Mouse (Mus musculus) gastrocnemius, adult 2 months (tissue): ENCODE data around the gene Slc22a15. TPM values are rescaled to one million over a fixed set of nuclear protein-coding genes. Genes with fewer than 3 reads are reported as not detected.

Experiments used
- DNase-seq: peaks from one replicate; pipeline ENCODE4 v3.0.0; 2022
- H3K27ac ChIP-seq: fragments of 200-600 bp; 2 replicates; pipeline ENCODE4 v1.8.1; 2022; ENCODE audit warnings: mild to moderate bottlenecking
- H3K4me3 ChIP-seq: fragments of 200-600 bp; 2 replicates; pipeline ENCODE4 v1.8.1; 2022; ENCODE audit warnings: mild to moderate bottlenecking, moderate library complexity
- CTCF ChIP-seq: fragments of 200-600 bp; IDR thresholded peaks from 2 replicates; pipeline ENCODE4 v1.8.1; 2022; ENCODE audit warnings: antibody characterized with exemption, mild to moderate bottlenecking, moderate library complexity
- intact Hi-C: fragments of 180-260 bp; cut with DNase I; formaldehyde crosslinking; loops from one replicate; pipeline ENCODE4 v1.15.1; 2025
- total RNA-seq, 2 experiments: library from RNA; stranded (reverse); gene quantifications; 2 replicates each; pipeline ENCODE4 v1.2.3; 2021

The Slc22a15 gene
- total RNA-seq, 2 experiments from 2014 or later = 0.41 to 0.98 TPM

DNA sequence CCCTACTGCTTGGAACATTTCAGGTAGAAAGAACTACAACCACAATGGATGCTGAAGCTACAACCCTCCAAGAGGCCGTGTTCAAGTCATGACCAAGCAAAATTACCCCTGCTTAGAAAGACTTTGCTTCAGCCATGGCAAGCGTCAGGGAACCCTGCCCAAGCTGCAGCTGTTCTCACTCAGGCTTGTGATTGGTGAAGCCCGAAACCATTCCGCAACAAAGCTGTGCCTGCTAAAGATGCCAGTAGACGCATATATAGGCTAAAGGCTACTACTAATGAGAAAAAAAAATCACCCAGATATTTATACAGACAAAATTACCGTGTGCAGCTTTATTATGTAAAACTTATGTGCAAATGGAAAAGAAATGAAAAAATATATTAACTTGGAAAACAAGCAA lies 12.2 kb downstream of the Slc22a15 start:
- no peak overlapping the region for H3K4me3 ChIP-seq
- intact Hi-C loops = no loop called here
- no peak overlapping the region for H3K27ac ChIP-seq
- no peak for TF ChIP-seq CTCF
- DNase-seq = peak; percentile 29

DNA sequence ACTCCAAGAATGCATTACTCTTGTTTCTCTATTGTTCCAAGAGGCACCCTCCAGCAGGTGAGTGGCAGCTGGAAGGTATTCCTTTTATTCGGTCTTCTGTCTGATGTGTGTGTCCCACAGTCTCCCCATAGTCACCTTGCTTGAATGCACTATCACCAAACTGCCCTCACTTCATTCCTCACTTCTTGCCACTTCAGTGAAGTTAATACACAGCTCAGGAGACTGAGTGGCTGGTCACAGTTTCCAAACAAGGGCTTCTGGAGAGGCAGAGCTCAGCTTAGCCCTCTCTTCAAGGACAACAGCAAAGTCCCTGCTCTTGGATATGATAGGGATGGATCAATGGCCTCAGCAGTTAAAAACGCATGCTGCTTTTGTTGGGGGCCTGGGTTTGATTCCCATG lies 17.2 kb downstream of the Slc22a15 start:
- Histone ChIP-seq H3K27ac (no peak overlapping the region), H3K4me3 (no peak overlapping the region)
- intact Hi-C loops = no loop called here
- DNase-seq = no peak
- TF ChIP-seq CTCF = no peak

DNA sequence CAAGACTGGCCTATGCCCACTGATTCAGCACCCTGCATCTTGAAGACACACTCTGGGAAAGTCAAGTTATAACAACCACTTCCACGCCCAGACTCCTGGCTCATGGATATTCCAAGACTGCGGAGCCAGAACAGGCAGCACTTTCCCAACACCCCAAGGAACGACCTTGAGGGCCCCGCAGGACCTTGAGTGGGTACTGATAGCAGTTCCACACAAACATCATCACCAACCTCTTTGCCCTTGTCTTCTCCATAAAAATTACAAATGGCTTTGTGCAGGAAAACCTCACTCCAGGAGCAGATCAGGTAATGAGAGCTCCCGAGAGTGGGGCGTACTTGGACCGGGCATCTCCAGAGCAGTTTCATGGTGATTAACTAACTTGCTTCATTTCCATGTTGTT lies 19.5 kb downstream of the Slc22a15 start:
- Histone ChIP-seq H3K27ac (no peak overlapping the region), H3K4me3 (no peak overlapping the region)
- no peak for DNase-seq
- intact Hi-C loops = no loop called here
- no peak for TF ChIP-seq CTCF

DNA sequence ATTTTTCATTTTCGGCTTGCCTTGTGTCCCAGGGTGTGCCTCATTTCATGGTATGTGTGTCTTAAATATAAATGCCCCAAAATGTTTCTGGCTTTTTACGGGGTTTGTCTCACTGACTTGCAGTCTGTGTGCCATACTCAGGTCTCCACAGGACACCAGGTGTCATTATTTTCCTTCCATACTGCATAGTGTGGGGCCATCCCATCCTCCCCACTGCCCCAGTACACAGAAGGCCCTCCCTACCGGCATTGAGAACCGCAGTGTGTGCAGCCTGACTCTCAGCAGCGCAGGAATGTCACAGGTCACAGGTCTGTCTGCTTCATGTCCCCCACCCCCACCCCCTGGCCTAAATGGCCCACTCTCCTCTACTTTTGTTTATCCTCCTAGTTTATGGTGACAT lies 21.2 kb downstream of the Slc22a15 start:
- Histone ChIP-seq H3K27ac (no peak overlapping the region), H3K4me3 (no peak overlapping the region)
- no peak for DNase-seq
- intact Hi-C loops = no loop called here
- TF ChIP-seq CTCF = no peak

DNA sequence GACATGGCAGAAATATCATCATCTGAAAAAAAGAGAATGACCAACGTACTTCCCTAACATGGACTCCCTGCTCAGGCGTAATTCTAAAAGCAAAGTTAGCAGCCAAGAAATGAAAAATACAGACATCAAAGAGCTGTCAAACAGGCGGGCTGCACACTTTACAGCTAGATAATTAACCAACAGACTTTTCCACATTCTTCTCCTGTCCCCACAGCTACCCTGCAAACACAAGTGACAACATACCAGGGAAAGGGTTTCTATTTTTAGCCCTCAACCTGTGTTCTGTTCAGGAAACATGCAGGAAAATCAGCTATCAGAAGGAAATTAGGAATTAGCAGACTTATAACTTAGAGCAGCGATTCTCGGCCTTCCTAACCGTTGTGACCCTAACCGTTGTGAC lies 21.9 kb downstream of the Slc22a15 start:
- no peak overlapping the region for H3K4me3 ChIP-seq
- TF ChIP-seq CTCF = no peak
- no peak overlapping the region for H3K27ac ChIP-seq
- intact Hi-C loops = no loop called here
- no peak for DNase-seq

DNA sequence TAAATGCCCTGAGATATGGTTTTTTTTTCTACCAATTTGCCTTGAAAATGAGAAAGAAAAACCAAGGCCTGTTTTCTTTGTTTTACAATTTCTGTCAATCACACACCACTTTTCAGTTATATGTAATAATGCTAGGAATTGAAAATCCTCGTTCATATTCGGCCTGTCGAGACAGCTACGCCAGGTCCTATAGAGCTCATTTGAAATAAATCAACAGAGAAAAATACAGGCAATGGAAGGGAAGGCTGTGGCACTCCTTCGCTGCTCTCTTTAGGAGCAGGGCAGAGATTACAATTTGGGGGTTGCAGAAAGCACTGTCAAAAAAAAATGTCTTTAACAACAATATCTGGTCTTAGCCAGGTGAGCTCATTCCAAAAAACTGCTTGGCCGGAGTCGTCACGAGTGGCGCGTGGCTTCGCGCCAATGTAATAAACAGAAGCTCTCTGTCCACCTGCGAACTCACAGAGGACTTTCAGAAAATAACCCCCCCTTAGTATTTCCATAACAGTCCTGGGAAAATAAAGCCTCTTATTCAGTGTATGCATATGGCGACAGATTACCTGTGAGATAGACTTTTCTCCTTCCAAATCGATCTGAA lies 26.8 kb downstream of the Slc22a15 start:
- no peak overlapping the region for H3K27ac ChIP-seq
- intact Hi-C loops = loop anchor here (5.0 to 10.0 kb wide), 2 partner anchors 165 to 347 kb away; no protein-coding TSS in a partner anchor
- H3K4me3 ChIP-seq = no peak overlapping the region
- DNase-seq = no peak
- no peak for TF ChIP-seq CTCF

DNA sequence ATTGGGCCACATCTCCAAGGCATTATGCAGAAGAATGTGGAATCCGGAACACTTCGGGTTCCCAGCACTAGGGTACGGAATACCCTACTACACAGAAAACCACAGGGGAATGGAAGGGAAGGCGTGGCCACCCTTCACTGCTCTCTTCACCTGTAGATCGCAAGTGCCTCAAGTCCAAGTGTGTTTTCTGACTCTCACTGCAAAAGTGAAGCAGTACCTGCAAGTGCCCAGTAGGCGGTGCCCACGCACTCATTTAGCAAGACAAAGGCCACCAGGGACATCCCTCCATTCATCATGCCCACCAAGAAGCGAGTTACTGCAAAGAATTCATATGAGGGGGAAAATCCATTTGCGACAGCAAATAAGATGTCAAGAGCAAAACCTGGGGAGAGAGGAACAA lies 27.4 kb downstream of the Slc22a15 start:
- DNase-seq = peak; percentile 69
- H3K27ac ChIP-seq = no peak overlapping the region
- intact Hi-C loops = loop anchor here (5.0 to 10.0 kb wide), 2 partner anchors 165 to 348 kb away; no protein-coding TSS in a partner anchor
- H3K4me3 ChIP-seq = no peak overlapping the region
- TF ChIP-seq CTCF = peak; percentile 91

DNA sequence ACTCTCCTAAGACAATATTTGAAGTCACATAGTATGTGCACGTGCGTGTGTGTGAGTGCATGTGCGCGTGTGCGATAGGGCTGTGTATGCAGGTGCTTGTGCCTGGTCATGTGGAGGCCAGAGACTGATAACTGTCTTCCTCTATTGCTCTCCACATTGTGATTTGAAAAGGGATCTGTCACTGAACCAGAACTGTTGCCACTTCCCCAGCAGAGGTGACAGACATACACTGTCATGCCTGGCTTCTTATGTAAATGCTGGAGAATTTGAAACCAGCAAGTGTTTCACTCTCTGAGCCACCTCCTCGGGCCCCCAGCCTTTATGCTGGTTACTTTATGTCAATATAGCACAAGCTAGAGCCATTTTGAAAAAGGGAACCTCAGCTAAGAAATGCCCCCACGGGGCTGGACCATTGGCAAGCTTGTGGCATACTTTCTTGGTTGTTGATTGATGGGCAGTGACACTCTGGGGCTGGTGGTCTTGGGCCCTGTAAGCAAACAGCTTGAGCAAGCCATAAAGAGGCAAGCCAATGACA lies 28.8 kb downstream of the Slc22a15 start:
- no peak for TF ChIP-seq CTCF

DNA sequence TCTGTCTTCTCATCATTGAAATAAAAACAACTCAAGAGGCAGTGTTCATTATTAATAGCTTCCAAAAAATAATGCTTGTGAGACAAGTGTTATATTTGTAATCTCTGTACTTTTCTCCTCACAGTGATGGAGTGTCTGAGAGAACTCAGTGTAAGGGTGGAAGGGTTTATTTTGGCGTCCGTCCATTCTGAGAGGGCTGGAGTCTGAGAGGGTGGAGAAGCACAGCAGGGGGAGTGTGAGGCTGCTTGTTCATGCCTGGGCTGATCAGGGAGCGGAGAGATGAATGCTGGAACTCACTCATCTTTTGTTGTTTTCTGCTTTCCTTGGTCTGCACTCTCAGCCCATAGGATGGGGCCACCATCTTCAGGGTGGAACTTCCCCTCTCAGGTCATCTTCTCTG lies 38.7 kb downstream of the Slc22a15 start:
- DNase-seq = no peak
- no peak for TF ChIP-seq CTCF
- intact Hi-C loops = no loop called here
- no peak overlapping the region for H3K27ac ChIP-seq
- H3K4me3 ChIP-seq = no peak overlapping the region

More for the DNA sequence above, 28.8 kb downstream of the Slc22a15 start:
- intact Hi-C loops = loop anchor here (5.0 to 10.0 kb wide), 2 partner anchors 167 to 349 kb away; no protein-coding TSS in a partner anchor
- Histone ChIP-seq H3K27ac (no peak overlapping the region), H3K4me3 (no peak overlapping the region)
- no peak for DNase-seq

DNA sequence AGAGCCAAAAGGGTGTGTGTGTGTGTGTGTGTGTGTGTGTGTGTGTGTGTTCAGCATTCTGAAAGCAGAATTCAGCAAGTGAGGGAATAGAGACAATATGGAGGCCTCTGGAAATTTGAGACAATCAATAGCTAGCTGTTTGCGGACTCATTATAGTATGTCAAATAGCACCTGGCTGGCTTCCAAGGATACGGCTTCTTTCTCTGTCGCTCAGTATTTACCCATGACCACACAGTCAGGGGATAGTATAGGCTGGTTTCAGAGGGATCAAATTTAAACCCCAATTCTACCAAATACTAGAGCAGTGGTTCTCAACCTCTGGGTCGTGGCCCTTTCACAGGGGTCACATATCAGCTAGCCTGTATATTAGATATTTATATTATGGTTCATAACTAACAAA lies 39.2 kb downstream of the Slc22a15 start:
- Histone ChIP-seq H3K4me3 (no peak overlapping the region), H3K27ac (no peak overlapping the region)
- no peak for DNase-seq
- no peak for TF ChIP-seq CTCF
- intact Hi-C loops = no loop called here

DNA sequence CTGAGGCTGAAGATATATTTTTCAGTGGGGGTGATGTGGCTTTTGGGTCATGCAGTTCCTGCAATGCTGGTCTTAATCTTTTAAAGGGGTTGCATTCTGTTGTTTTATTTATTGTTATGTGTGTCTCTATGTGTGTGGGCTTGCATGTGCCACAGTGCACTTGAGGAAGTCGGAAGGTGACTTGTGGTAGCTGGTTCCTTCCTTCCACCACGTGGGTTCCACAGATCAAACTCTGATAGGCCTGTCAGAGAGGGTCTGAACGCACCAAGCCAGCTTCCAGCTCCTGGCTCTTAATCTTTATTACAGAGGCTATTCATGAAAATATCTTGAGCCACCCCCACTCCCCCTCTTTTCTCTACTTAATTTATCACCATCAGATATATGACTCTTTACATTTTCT lies 40.4 kb downstream of the Slc22a15 start:
- no peak for TF ChIP-seq CTCF
- DNase-seq = no peak
- intact Hi-C loops = no loop called here
- no peak overlapping the region for H3K27ac ChIP-seq
- H3K4me3 ChIP-seq = no peak overlapping the region

DNA sequence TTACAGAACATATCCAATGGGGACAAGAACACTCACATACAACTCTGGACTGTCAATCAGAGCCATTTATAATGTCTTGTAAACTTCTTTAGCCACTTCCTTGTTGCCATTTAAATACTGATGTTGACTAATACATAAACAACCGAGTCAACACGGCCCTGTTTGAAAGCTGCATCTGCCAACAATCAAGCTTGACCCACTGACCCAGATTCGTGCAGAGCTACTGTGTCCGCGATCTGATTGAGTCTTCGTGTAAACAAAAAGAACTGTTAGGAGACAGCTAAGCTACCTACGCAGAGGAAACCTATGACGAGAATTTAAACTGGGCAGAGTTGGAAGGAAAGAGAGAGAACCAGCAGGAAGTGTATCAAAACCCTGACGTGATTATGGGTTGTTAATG lies 42.5 kb downstream of the Slc22a15 start:
- H3K27ac ChIP-seq = no peak overlapping the region
- no peak for TF ChIP-seq CTCF
- intact Hi-C loops = no loop called here
- no peak overlapping the region for H3K4me3 ChIP-seq
- no peak for DNase-seq

DNA sequence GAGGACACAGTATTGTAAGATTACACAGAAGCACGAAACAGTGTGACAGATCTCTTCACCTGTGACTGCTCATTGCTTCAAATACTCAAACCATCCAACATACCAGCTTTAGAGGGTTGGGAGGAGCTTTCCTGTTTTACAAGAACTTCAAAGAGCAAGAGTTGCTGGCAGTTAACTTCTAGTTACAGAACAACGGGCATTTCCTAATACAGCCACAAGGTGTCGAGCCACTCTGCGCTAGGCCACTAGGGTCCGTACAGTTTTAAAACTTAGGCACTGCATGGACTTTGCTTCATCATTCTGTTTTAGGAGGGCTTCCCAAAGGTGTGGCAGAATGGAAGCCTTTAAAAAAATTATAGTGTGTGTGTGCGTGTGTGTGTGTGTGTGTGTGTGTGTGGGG lies 43.4 kb downstream of the Slc22a15 start:
- Histone ChIP-seq H3K27ac (no peak overlapping the region), H3K4me3 (no peak overlapping the region)
- intact Hi-C loops = no loop called here
- peak; percentile 20; the same call in 1 of the 2 replicates for TF ChIP-seq CTCF
- no peak for DNase-seq

DNA sequence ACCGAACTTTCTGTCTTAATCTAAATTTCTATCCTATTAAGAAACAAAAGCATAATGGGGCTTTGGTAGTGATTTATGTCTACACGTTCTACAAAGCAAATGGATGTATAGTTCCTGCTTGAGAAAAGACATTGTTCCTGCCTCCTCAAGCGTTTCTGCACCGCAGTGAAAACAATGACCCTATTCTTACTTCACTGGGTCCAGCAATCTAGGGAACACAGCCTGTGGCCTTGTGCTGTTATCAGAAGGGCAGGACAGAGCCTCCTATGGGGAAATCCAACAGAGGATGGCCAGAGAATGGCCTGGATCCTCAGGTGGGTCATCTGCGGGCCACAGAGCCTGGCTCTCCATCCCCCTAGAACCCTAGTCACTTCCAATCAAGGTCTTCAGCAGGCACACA lies 46.1 kb downstream of the Slc22a15 start:
- no peak for DNase-seq
- no peak for TF ChIP-seq CTCF
- intact Hi-C loops = no loop called here
- Histone ChIP-seq H3K4me3 (no peak overlapping the region), H3K27ac (no peak overlapping the region)
